Mouse (Mus musculus): Measurements from ENCODE around the gene Camp. TPM values are rescaled to one million over a fixed set of nuclear protein-coding genes. Genes with fewer than 3 reads are reported as not detected.

Gene Camp
- polyA plus RNA-seq (2015; fragmentation: Illumina TruSeq; extraction: RNeasy Lipid Tissue Mini Kit (QIAGEN cat#74804); ENCODE audit: insufficient read depth, low read depth, low replicate concordance): not detected

DNA sequence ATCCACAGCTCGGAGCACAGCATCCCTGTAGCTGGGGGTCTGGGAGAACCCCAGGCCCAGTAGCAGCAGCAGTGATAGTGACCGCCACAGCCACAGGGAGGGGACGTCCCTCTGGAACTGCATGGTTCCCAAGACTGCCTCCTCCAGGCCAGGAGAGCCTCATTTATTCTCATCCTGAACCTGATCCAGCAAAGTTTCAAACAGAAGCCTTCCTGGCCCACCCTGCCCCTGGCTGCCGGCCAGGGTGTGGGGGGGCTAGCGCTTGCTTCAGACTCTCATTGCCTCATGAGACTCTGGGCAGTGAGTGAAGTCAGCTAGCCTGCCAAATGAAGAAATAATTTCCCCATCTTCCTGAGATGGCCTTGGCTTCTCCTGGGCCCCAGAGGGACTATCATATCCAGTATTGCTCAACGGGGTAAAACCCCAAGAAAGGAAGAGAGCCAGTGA, at the start of gene Camp:
TSS of gene Camp (minus strand) at position 306 of the 447 bp plus-strand sequence.

DNA sequence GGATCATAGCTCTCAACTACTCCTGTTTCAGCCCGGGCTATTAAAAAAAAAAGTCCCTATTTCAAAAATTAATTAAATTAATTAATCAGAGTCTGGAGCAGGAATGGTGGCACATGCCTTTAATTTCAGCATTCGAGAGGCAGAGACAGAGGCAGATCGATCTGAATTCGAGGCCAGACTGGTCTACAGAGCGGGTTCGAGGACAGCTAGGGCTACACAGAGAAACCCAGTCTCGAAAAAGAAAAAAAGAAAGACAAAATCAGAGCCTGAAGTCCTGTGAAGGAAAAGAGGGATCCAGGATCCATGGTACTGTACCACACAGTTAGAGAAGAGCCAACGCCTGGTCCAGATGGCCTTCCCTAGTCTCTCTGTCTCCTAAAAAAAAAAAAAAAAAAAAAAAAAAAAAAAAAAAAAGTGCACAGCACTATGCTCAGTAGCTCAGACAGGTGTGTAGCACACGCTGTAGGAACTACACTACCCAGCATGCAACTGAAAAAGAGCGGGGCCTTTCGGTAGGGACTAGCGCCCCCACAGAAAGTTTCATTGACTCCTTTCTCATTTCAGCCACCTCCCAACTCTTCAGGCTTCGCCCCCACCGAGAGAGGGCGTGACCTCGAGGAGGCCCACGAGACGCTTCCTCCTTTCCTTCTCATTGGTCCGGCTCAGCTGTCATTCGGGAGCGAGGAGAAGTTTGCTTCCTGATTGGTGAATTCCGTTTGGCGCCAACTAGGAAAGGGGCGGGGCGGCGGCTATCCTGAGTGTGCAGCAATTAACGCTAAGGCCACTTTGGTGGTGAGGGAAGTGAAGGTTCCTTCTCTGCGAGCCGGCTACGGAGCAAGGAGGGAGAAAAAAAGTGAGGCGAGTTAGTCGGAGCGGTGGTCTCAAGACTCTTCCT, 25.6 kb upstream of the Camp start, which contains the start of gene Cdc25a:
TSS of gene Cdc25a (plus strand) at position 783 of the 895 bp plus-strand sequence.

DNA sequence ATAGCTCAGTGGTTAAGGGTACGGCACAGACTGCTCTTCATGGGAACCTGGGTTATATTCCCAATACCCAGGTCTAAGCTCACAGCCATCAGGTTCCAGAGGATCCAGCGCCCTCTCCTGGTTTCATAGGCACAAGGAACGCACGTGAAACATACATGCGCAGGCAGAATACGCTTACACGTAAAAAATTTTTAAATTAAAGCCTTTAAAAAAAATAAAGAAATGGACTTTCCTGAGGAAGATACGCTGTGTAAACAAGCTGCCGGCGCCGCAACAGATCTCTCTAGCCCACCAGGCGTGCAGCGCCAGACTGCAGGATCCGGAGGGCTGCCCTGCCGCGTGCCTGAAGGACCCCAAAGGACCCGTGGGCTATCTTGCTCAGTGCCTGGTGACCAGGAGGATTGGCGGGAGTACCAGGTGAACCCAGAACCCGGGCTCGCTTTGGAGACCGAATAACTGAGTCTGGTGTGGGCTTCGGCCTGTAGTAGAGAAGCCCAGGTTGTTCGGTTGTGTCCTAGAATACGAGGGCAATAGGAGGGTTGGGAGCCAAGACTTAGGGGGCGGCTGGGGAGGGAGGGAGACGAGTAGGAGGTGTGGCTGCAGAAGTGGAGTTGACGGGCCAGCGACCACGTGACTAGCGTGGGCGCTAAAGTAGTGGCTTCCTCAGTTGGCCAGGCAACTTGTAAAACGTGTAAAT, 16.9 kb downstream of the Camp start, which contains the start of gene Nme6:
TSS of gene Nme6 (plus strand) at position 359 of the 697 bp plus-strand sequence.

DNA sequence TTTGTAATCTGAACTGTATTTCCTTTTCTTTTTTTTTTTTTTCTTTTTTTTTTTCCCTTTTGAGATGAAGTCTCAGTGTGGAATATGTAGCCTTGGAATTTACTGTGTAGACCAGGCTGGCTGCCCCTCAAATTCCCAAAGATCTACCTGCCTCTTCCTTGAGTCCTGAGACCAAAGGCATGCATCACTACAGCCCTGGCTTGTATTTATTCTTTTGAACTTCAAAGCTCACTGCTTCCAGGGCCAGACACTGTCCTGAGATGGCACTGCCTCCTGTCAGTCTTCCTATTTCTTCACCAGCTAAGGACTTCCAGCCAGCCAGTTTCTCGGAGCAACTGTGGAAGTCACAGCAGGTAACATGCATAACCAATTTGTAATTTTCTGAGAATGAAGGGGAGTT, 37.4 kb downstream of the Camp start, which contains the start of gene Spink8:
TSS of gene Spink8 (plus strand) at position 301 of the 400 bp plus-strand sequence.

Other genes starting within 250 kb of the Camp start
- gene Fbxw24, start 223.6 kb downstream of the Camp start, polyA plus RNA-seq (2015; fragmentation: Illumina TruSeq; extraction: RNeasy Lipid Tissue Mini Kit (QIAGEN cat#74804); ENCODE audit: insufficient read depth, low read depth, low replicate concordance): not detected
- gene Fbxw25, start 185.0 kb downstream of the Camp start, polyA plus RNA-seq (2015; fragmentation: Illumina TruSeq; extraction: RNeasy Lipid Tissue Mini Kit (QIAGEN cat#74804); ENCODE audit: insufficient read depth, low read depth, low replicate concordance): not detected
- not detected for gene Fbxw18, start 146.9 kb downstream of the Camp start, polyA plus RNA-seq (2015; fragmentation: Illumina TruSeq; extraction: RNeasy Lipid Tissue Mini Kit (QIAGEN cat#74804); ENCODE audit: insufficient read depth, low read depth, low replicate concordance)
- gene Fbxw26, start 103.5 kb downstream of the Camp start, polyA plus RNA-seq (2015; fragmentation: Illumina TruSeq; extraction: RNeasy Lipid Tissue Mini Kit (QIAGEN cat#74804); ENCODE audit: insufficient read depth, low read depth, low replicate concordance): not detected
- not detected for gene Fbxw27, start 58.9 kb downstream of the Camp start, polyA plus RNA-seq (2015; fragmentation: Illumina TruSeq; extraction: RNeasy Lipid Tissue Mini Kit (QIAGEN cat#74804); ENCODE audit: insufficient read depth, low read depth, low replicate concordance)
- not detected for gene Spink8, start 37.3 kb downstream of the Camp start, polyA plus RNA-seq (2015; fragmentation: Illumina TruSeq; extraction: RNeasy Lipid Tissue Mini Kit (QIAGEN cat#74804); ENCODE audit: insufficient read depth, low read depth, low replicate concordance)
- 7.8 TPM for gene Nme6, start 16.9 kb downstream of the Camp start, polyA plus RNA-seq (2015; fragmentation: Illumina TruSeq; extraction: RNeasy Lipid Tissue Mini Kit (QIAGEN cat#74804); ENCODE audit: insufficient read depth, low read depth, low replicate concordance)
- gene Cdc25a, start 26.0 kb upstream of the Camp start, polyA plus RNA-seq (2015; fragmentation: Illumina TruSeq; extraction: RNeasy Lipid Tissue Mini Kit (QIAGEN cat#74804); ENCODE audit: insufficient read depth, low read depth, low replicate concordance): 6.5 TPM
- gene Map4, start 81.8 kb upstream of the Camp start, polyA plus RNA-seq (2015; fragmentation: Illumina TruSeq; extraction: RNeasy Lipid Tissue Mini Kit (QIAGEN cat#74804); ENCODE audit: insufficient read depth, low read depth, low replicate concordance): 29.0 TPM